Mouse (Mus musculus) kidney, adult 2 months (tissue): ENCODE results near the gene Sergef.

Experiments used
- CTCF ChIP-seq: fragments of 200-500 bp; conservative IDR thresholded peaks from 2 replicates; pipeline ENCODE4 v1.5.1; 2011; ENCODE audit warnings: low read depth, mild to moderate bottlenecking, control low read depth, low read length, moderate library complexity, mixed read lengths; ENCODE audit not compliant: insufficient read depth, insufficient read length
- POLR2A ChIP-seq: fragments of 200-500 bp; IDR thresholded peaks from one replicate; pipeline ENCODE4 v1.6.1; 2011; ENCODE audit warnings: low read depth, low read length, control low read depth

DNA sequence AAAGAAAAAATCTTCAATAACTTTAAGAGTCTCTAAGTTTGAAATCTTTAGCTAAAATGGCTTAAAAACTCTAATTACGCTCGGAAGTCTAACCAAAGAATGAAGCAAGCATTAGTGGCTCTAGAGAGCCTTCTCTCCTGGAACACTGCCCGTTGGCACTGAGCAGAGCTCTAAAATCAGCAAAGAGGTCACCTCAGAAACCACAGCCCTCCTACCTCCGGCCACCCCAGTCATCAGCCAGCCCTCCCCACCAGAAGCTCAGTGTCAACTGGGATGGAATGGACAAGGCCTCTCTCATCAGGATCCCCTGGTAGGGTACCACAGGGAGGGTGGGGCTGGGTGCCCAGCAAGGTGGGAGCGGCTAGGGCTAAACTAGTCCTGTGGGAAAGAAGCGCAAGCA is 80.0 kb downstream of the Sergef start:
- TF ChIP-seq CTCF (no peak), POLR2A (no peak)
